Mouse (Mus musculus): ENCODE data around the gene Gm28044. TPM values are rescaled to one million over a fixed set of nuclear protein-coding genes. Genes with fewer than 3 reads are reported as not detected.
"Not testable (repeated sequence)": the region's sequence is repeated elsewhere in the genome, so short reads cannot be mapped to it uniquely, and the experiment has no call there.

The Gm28044 gene
- total RNA-seq (2021) (1 to 10 TPM; 1.2 to 1.8 TPM), polyA plus RNA-seq (2012; rRNA removed) (not detected in 2 replicates)
- long read RNA-seq, partial matches to known transcripts = 1 of 1 reads
- long read RNA-seq, other reads (novel, unspliced or antisense) = 0 of 1 reads

GRCm38 (mm10) chr13:67360131-67360744, at the start of gene Gm28044, which contains the start of gene Zfp953:
Gene Gm28044 (minus strand): TSS chr13:67360536.
Gene Zfp953 (minus strand): TSS chr13:67360605.
- peak; percentile 92 for DNase-seq

- DNase-seq = peak; percentile 81
Observed at GRCm38 (mm10) chr13:67399183-67399903, 39.0 kb upstream of the Gm28044 start, which contains the start of gene Zfp429. Gene Zfp429 (minus strand): TSS chr13:67399819.

GRCm38 (mm10) chr13:67376255-67376654, 15.9 kb upstream of the Gm28044 start:
- not testable (repeated sequence) for DNase-seq

GRCm38 (mm10) chr13:67375050-67375911, 14.9 kb upstream of the Gm28044 start, which contains the start of the genes Gm28041 and Zfp456:
Gene Gm28041 (minus strand): TSS chr13:67375733.
Gene Zfp456 (minus strand): TSS chr13:67375810.
- peak; percentile 84 for DNase-seq

- no peak for DNase-seq
Observed at GRCm38 (mm10) chr13:67351854-67352253, 8.5 kb downstream of the Gm28044 start.

GRCm38 (mm10) chr13:67343422-67343821, 16.9 kb downstream of the Gm28044 start:
- no peak for DNase-seq

- DNase-seq = no peak
Observed at GRCm38 (mm10) chr13:67332877-67333276, 27.5 kb downstream of the Gm28044 start.

GRCm38 (mm10) chr13:67332019-67332724, 28.2 kb downstream of the Gm28044 start, which contains the start of gene Zfp595:
Gene Zfp595 (minus strand): TSS chr13:67332570.
- peak; percentile 90 for DNase-seq

GRCm38 (mm10) chr13:67306718-67307117, 53.6 kb downstream of the Gm28044 start:
- DNase-seq = no peak

GRCm38 (mm10) chr13:67305822-67306672, 54.3 kb downstream of the Gm28044 start, which contains the start of gene Zfp457:
Gene Zfp457 (minus strand): TSS chr13:67306485.
- peak; percentile 89 for DNase-seq

- no peak for DNase-seq
Observed at GRCm38 (mm10) chr13:67278314-67278713, 82.0 kb downstream of the Gm28044 start, which contains the start of gene Zfp458. Gene Zfp458 (minus strand): TSS chr13:67278466.

GRCm38 (mm10) chr13:67269383-67270065, 90.8 kb downstream of the Gm28044 start:
- DNase-seq = not testable (repeated sequence)

- DNase-seq = peak; percentile 87
Observed at GRCm38 (mm10) chr13:67268568-67269369, 91.6 kb downstream of the Gm28044 start.

Other genes with a start within 250 kb of the Gm28044 start
- gene Rslcan18, start 244.3 kb downstream of the Gm28044 start, total RNA-seq (2021) = 1 to 10 TPM in 1 of 2 experiments, under 1 TPM in 1; 0.52 to 2.0 TPM
- 0.04 and 0.06 TPM in 2 replicates for gene Rslcan18, start 244.3 kb downstream of the Gm28044 start, polyA plus RNA-seq (2012; rRNA removed)
- gene Zfp759, start 238.9 kb downstream of the Gm28044 start, total RNA-seq (2021) = 1 to 10 TPM; 4.1 to 4.7 TPM
- 0.03 TPM in 1 of 2 replicates, not detected in the other for gene Zfp759, start 238.9 kb downstream of the Gm28044 start, polyA plus RNA-seq (2012; rRNA removed)
- gene Rsl1, start 187.4 kb downstream of the Gm28044 start, total RNA-seq (2021) = 1 to 10 TPM; 5.6 to 6.0 TPM
- gene Rsl1, start 187.4 kb downstream of the Gm28044 start, polyA plus RNA-seq (2012; rRNA removed) = 0.36 and 0.73 TPM in 2 replicates
- 1 to 10 TPM; 1.9 to 2.4 TPM for gene Zfp455, start 166.0 kb downstream of the Gm28044 start, total RNA-seq (2021)
- gene Zfp455, start 166.0 kb downstream of the Gm28044 start, polyA plus RNA-seq (2012; rRNA removed) = not detected in 2 replicates
- gene Zfp458, start 82.1 kb downstream of the Gm28044 start, total RNA-seq (2021) = 1 to 10 TPM; 3.4 to 3.6 TPM
- 0.09 and 0.13 TPM in 2 replicates for gene Zfp458, start 82.1 kb downstream of the Gm28044 start, polyA plus RNA-seq (2012; rRNA removed)
- 1 to 10 TPM; 3.3 to 4.6 TPM for gene Zfp457, start 54.1 kb downstream of the Gm28044 start, total RNA-seq (2021)
- gene Zfp457, start 54.1 kb downstream of the Gm28044 start, polyA plus RNA-seq (2012; rRNA removed) = 0.15 and 0.73 TPM in 2 replicates
- gene Zfp595, start 28.0 kb downstream of the Gm28044 start, total RNA-seq (2021) = 1 to 10 TPM; 3.8 to 5.7 TPM
- gene Zfp595, start 28.0 kb downstream of the Gm28044 start, polyA plus RNA-seq (2012; rRNA removed) = 0.10 and 0.12 TPM in 2 replicates
- gene Zfp953, start 69 bp upstream of the Gm28044 start, total RNA-seq (2021) = 1 to 10 TPM; 2.6 to 2.8 TPM
- gene Zfp953, start 69 bp upstream of the Gm28044 start, polyA plus RNA-seq (2012; rRNA removed) = 0.04 and 0.06 TPM in 2 replicates
- gene Gm28041, start 15.2 kb upstream of the Gm28044 start, total RNA-seq (2021) = 1 to 10 TPM; 1.1 TPM
- not detected in 2 replicates for gene Gm28041, start 15.2 kb upstream of the Gm28044 start, polyA plus RNA-seq (2012; rRNA removed)
- gene Zfp456, start 15.3 kb upstream of the Gm28044 start, total RNA-seq (2021) = 1 to 10 TPM in 1 of 2 experiments, under 1 TPM in 1; 0.98 to 1.4 TPM
- gene Zfp456, start 15.3 kb upstream of the Gm28044 start, polyA plus RNA-seq (2012; rRNA removed) = not detected in 2 replicates
- gene Zfp429, start 39.3 kb upstream of the Gm28044 start, total RNA-seq (2021) = 1 to 10 TPM; 3.5 to 4.7 TPM
- 1.4 TPM in 1 of 2 replicates, not detected in the other for gene Zfp429, start 39.3 kb upstream of the Gm28044 start, polyA plus RNA-seq (2012; rRNA removed)
- 1 to 10 TPM in 1 of 2 experiments, under 1 TPM in 1; 0.29 to 3.9 TPM for gene Zfp459, start 60.9 kb upstream of the Gm28044 start, total RNA-seq (2021)
- gene Zfp459, start 60.9 kb upstream of the Gm28044 start, polyA plus RNA-seq (2012; rRNA removed) = 0.02 TPM in 1 of 2 replicates, not detected in the other
- gene Zfp874a, start 91.1 kb upstream of the Gm28044 start, total RNA-seq (2021) = 10 to 100 TPM; 16.5 to 20.0 TPM
- 0.44 and 0.46 TPM in 2 replicates for gene Zfp874a, start 91.1 kb upstream of the Gm28044 start, polyA plus RNA-seq (2012; rRNA removed)
- 10 to 100 TPM; 16.1 to 17.3 TPM for gene Zfp874b, start 123.7 kb upstream of the Gm28044 start, total RNA-seq (2021)
- 0.28 and 0.95 TPM in 2 replicates for gene Zfp874b, start 123.7 kb upstream of the Gm28044 start, polyA plus RNA-seq (2012; rRNA removed)
- gene Zfp58, start 140.0 kb upstream of the Gm28044 start, total RNA-seq (2021) = 1 to 10 TPM; 7.5 to 7.6 TPM
- gene Zfp58, start 140.0 kb upstream of the Gm28044 start, polyA plus RNA-seq (2012; rRNA removed) = 0.17 and 0.20 TPM in 2 replicates
- not detected for gene Gm26965, start 165.6 kb upstream of the Gm28044 start, total RNA-seq (2021)
- not detected in 2 replicates for gene Gm26965, start 165.6 kb upstream of the Gm28044 start, polyA plus RNA-seq (2012; rRNA removed)
- gene Zfp87, start 165.6 kb upstream of the Gm28044 start, total RNA-seq (2021) = 10 to 100 TPM; 23.1 to 24.2 TPM
- gene Zfp87, start 165.6 kb upstream of the Gm28044 start, polyA plus RNA-seq (2012; rRNA removed) = 3.0 and 4.2 TPM in 2 replicates
- 1 to 10 TPM; 9.0 to 9.3 TPM for gene Zfp748, start 193.3 kb upstream of the Gm28044 start, total RNA-seq (2021)
- gene Zfp748, start 193.3 kb upstream of the Gm28044 start, polyA plus RNA-seq (2012; rRNA removed) = 0.66 and 0.75 TPM in 2 replicates
- 1 to 10 TPM; 6.4 to 7.8 TPM for gene Zfp729b, start 249.2 kb upstream of the Gm28044 start, total RNA-seq (2021)
- gene Zfp729b, start 249.2 kb upstream of the Gm28044 start, polyA plus RNA-seq (2012; rRNA removed) = 0.03 and 0.09 TPM in 2 replicates